Mouse (Mus musculus) liver, adult 2 months (tissue): Measurements from ENCODE around the gene Ing5. TPM values are rescaled to one million over a fixed set of nuclear protein-coding genes. Genes with fewer than 3 reads are reported as not detected.
A peak's percentile ranks its signal among the peaks of the same experiment; 100 is the strongest.

Experiments used
- DNase-seq: peaks from one replicate; pipeline ENCODE4 v3.0.0-alpha.2; 2011; ENCODE audit warnings: low read depth, low spot score; ENCODE audit errors: extremely low read depth
- H3K27ac ChIP-seq: fragments of 200-500 bp; replicated peaks from 2 replicates; pipeline ENCODE4 v1.5.1; 2012; ENCODE audit warnings: low read depth, mild to moderate bottlenecking, control low read depth, inconsistent platforms, low read length; ENCODE audit not compliant: insufficient read depth
- H3K27me3 ChIP-seq: fragments of 200-500 bp; 2 replicates; pipeline ENCODE4 v1.6.1; 2012; ENCODE audit warnings: mild to moderate bottlenecking, moderate library complexity, low read length, inconsistent platforms; ENCODE audit not compliant: control insufficient read depth, insufficient read depth
- H3K36me3 ChIP-seq: fragments of 200-500 bp; 2 replicates; pipeline ENCODE4 v1.6.1; 2012; ENCODE audit warnings: low read length, inconsistent platforms; ENCODE audit not compliant: control insufficient read depth, insufficient read depth
- H3K4me1 ChIP-seq: fragments of 200-500 bp; 2 replicates; pipeline ENCODE4 v1.6.1; 2011; ENCODE audit warnings: low read length; ENCODE audit not compliant: control insufficient read depth, insufficient read depth
- H3K4me3 ChIP-seq: fragments of 200-500 bp; 2 replicates; pipeline ENCODE4 v1.5.1; 2011; ENCODE audit warnings: low read depth, mild to moderate bottlenecking, control low read depth, low read length, moderate library complexity; ENCODE audit not compliant: insufficient read depth
- H3K79me2 ChIP-seq: fragments of 200-500 bp; 2 replicates; pipeline ENCODE4 v1.6.1; 2012; ENCODE audit warnings: inconsistent platforms, mild to moderate bottlenecking, low read length, moderate library complexity; ENCODE audit not compliant: control insufficient read depth, insufficient read depth
- H3K9ac ChIP-seq: fragments of 200-500 bp; 2 replicates; pipeline ENCODE4 v1.6.1; 2012; ENCODE audit warnings: low read depth, mild to moderate bottlenecking, control low read depth, inconsistent platforms, low read length
- CTCF ChIP-seq: fragments of 200-500 bp; IDR thresholded peaks from 2 replicates; pipeline ENCODE4 v1.5.1; 2011; ENCODE audit warnings: low read depth, low read length, control low read depth
- POLR2A ChIP-seq: fragments of 200-500 bp; IDR thresholded peaks from 2 replicates; pipeline ENCODE4 v1.6.1; 2011; ENCODE audit warnings: low read length, control low read depth; ENCODE audit not compliant: insufficient read depth; ENCODE audit errors: extremely low read depth
- WGBS: fragments of 180-500 bp; shearing (Covaris S2); methylation state at CpG from one replicate; pipeline ENCODE4 v1.1.7; 2018; 5-methylcytosine and 5-hydroxymethylcytosine counted together
- polyA plus RNA-seq: library from polyadenylated mRNA; depleted of rRNA; stranded (reverse); fragments of >200 nt; gene quantifications from 2 replicates; pipeline ENCODE4 v1.2.3, GENCODE M21; 2012
- total RNA-seq: library from RNA; depleted of rRNA; stranded (reverse); fragments of >200 nt; gene quantifications from 2 replicates; pipeline ENCODE4 v1.2.3, GENCODE M21; 2014

Gene Ing5
- total and polyA plus RNA-seq, 2 experiments = 2.7 to 4.4 TPM

GRCm38 (mm10) chr1:93802771-93803170, 994 bp upstream of the Ing5 start:
- Histone ChIP-seq H3K36me3 (peaks cover 2% of the 10 kb centered on the region; the same call in 1 of the 2 replicates), H3K79me2 (peaks cover 3% of the 10 kb centered on the region; the same call in 1 of the 2 replicates), H3K9ac (no peak overlapping the region), H3K27me3 (no peaks in the 10 kb centered on the region), H3K4me3 (no peak overlapping the region), H3K27ac (no peak overlapping the region), H3K4me1 (peaks cover 9% of the 10 kb centered on the region; the same call in 1 of the 2 replicates)
- peak; percentile 26 for DNase-seq
- TF ChIP-seq CTCF = no peak
- 78% methylated on average over 5 of the region's 5 CpGs for WGBS

GRCm38 (mm10) chr1:93804818-93805217, 1.1 kb downstream of the Ing5 start:
- H3K4me3 ChIP-seq = no peak overlapping the region
- peaks cover 9% of the 10 kb centered on the region; the same call in 1 of the 2 replicates for H3K4me1 ChIP-seq
- WGBS = 64% methylated on average over 4 of the region's 4 CpGs

GRCm38 (mm10) chr1:93805221-93805951, 1.6 kb downstream of the Ing5 start:
- Histone ChIP-seq H3K36me3 (peaks cover 8% of the 10 kb centered on the region; the same call in 1 of the 2 replicates), H3K9ac (no peak overlapping the region), H3K27ac (no peak overlapping the region), H3K27me3 (no peaks in the 10 kb centered on the region), H3K4me1 (peaks cover 9% of the 10 kb centered on the region; the same call in 1 of the 2 replicates), H3K79me2 (peaks cover 3% of the 10 kb centered on the region; the same call in 1 of the 2 replicates), H3K4me3 (no peak overlapping the region)
- WGBS = 78% methylated on average over 5 of the region's 5 CpGs
- DNase-seq = no peak
- TF ChIP-seq CTCF = no peak

More at GRCm38 (mm10) chr1:93804818-93805217, 1.1 kb downstream of the Ing5 start:
- DNase-seq = no peak
- no peaks in the 10 kb centered on the region for H3K27me3 ChIP-seq
- H3K27ac ChIP-seq = no peak overlapping the region
- peaks cover 6% of the 10 kb centered on the region; the same call in 1 of the 2 replicates for H3K36me3 ChIP-seq
- 0 out of 2 replicates have a peak overlapping the region, but pooled peaks have one; percentile 10 for H3K9ac ChIP-seq
- H3K79me2 ChIP-seq = peaks cover 3% of the 10 kb centered on the region; the same call in 1 of the 2 replicates
- TF ChIP-seq CTCF (no peak), POLR2A (no peak)

GRCm38 (mm10) chr1:93808871-93809270, 5.1 kb downstream of the Ing5 start:
- WGBS = 91% methylated on average over 4 of the region's 4 CpGs
- Histone ChIP-seq H3K79me2 (peaks cover 3% of the 10 kb centered on the region; the same call in 1 of the 2 replicates), H3K4me1 (peaks cover 3% of the 10 kb centered on the region; the same call in 1 of the 2 replicates), H3K36me3 (peaks cover 23% of the 10 kb centered on the region), H3K27me3 (no peaks in the 10 kb centered on the region), H3K9ac (no peak overlapping the region), H3K4me3 (no peak overlapping the region), H3K27ac (no peak overlapping the region)
- no peak for DNase-seq
- TF ChIP-seq POLR2A (no peak), CTCF (no peak)

DNA sequence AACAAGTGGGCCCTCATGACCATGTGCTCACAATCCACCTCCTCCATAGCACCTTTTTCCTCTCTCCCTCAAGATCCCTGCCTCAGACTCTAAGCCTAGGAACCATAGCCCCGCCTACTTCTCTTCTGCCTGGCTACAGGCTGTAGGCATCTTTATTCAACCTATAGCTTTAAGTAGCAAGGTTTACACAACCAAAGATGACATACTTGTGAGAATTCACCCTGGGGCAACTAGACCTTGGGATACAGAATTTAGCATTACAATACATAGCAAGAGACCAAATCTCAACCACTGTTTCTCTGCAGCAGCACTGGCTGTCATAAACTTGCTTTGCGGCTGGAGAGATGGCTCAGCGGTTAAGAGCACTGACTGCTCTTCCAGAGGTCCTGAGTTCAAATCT, 6.2 kb downstream of the Ing5 start:
- H3K27ac ChIP-seq = no peak overlapping the region
- H3K27me3 ChIP-seq = no peaks in the 10 kb centered on the region
- peaks cover 3% of the 10 kb centered on the region; the same call in 1 of the 2 replicates for H3K79me2 ChIP-seq
- WGBS = 98% methylated on average over 3 of the region's 3 CpGs
- TF ChIP-seq CTCF (no peak), POLR2A (no peak)
- H3K36me3 ChIP-seq = peaks cover 30% of the 10 kb centered on the region
- no peak for DNase-seq
- no peak overlapping the region for H3K9ac ChIP-seq
- H3K4me3 ChIP-seq = no peak overlapping the region
- no peaks in the 10 kb centered on the region for H3K4me1 ChIP-seq

GRCm38 (mm10) chr1:93811495-93812039, 7.8 kb downstream of the Ing5 start:
- Histone ChIP-seq H3K9ac (no peak overlapping the region), H3K27me3 (no peaks in the 10 kb centered on the region), H3K4me1 (no peaks in the 10 kb centered on the region), H3K4me3 (no peak overlapping the region), H3K79me2 (no peaks in the 10 kb centered on the region), H3K36me3 (peaks cover 33% of the 10 kb centered on the region), H3K27ac (no peak overlapping the region)
- TF ChIP-seq POLR2A = no peak
- no peak for TF ChIP-seq CTCF
- no peak for DNase-seq
- 94% methylated on average over 8 of the region's 8 CpGs for WGBS
